Mouse (Mus musculus): ENCODE measurements at regions not wholly inside any gene's neighbourhood (a gene's known extent, or its start where the extent isn't known, plus 50 kb on each side); places are given as distances from the start of the nearest gene placed in this dataset.

GRCm38 (mm10) chr4:131488246-131488645 is 349.8 kb downstream of the Ptpru start:
- TF ChIP-seq CTCF (IDR thresholded peaks at IDR 0.05; ENCODE audit: control insufficient read depth, insufficient read depth, insufficient replicate concordance, low read depth, low read length) (no peak), POLR2A (IDR thresholded peaks at IDR 0.05; ENCODE audit: control insufficient read depth, low read depth, low read length) (no peak)

All from testis, adult 2 months (tissue).